Mouse (Mus musculus) kidney, adult 2 months (tissue): ENCODE measurements around the gene Setd1a. TPM values are rescaled to one million over a fixed set of nuclear protein-coding genes. Genes with fewer than 3 reads are reported as not detected.

Source experiments
- DNase-seq: peaks from one replicate; pipeline ENCODE4 v3.0.0; 2021
- H3K27ac ChIP-seq: fragments of 200-500 bp; 2 replicates; pipeline ENCODE4 v1.5.1; 2012; ENCODE audit warnings: low read depth, low read length, control low read depth, inconsistent platforms; ENCODE audit not compliant: insufficient read depth
- H3K27me3 ChIP-seq: fragments of 200-500 bp; replicated peaks from 2 replicates; pipeline ENCODE4 v1.6.1; 2012; ENCODE audit warnings: mild to moderate bottlenecking, moderate library complexity, low read length, inconsistent platforms; ENCODE audit not compliant: control insufficient read depth, insufficient read depth
- H3K36me3 ChIP-seq: fragments of 200-500 bp; 2 replicates; pipeline ENCODE4 v1.6.1; 2012; ENCODE audit warnings: mild to moderate bottlenecking, moderate library complexity, low read length, inconsistent platforms; ENCODE audit not compliant: control insufficient read depth, insufficient read depth
- H3K4me1 ChIP-seq: fragments of 200-500 bp; 2 replicates; pipeline ENCODE4 v1.6.1; 2011; ENCODE audit warnings: low read length; ENCODE audit not compliant: control insufficient read depth, insufficient read depth
- H3K4me3 ChIP-seq: fragments of 200-500 bp; 2 replicates; pipeline ENCODE4 v1.5.1; 2011; ENCODE audit warnings: mild to moderate bottlenecking, low read depth, low read length, control low read depth; ENCODE audit not compliant: insufficient read depth
- CTCF ChIP-seq: fragments of 200-500 bp; conservative IDR thresholded peaks from 2 replicates; pipeline ENCODE4 v1.5.1; 2011; ENCODE audit warnings: low read depth, mild to moderate bottlenecking, control low read depth, low read length, moderate library complexity, mixed read lengths; ENCODE audit not compliant: insufficient read depth, insufficient read length
- POLR2A ChIP-seq: fragments of 200-500 bp; IDR thresholded peaks from one replicate; pipeline ENCODE4 v1.6.1; 2011; ENCODE audit warnings: low read depth, low read length, control low read depth
- WGBS: fragments of 180-500 bp; shearing (Covaris S2); methylation state at CpG from one replicate; pipeline ENCODE4 v1.1.7; 2018; 5-methylcytosine and 5-hydroxymethylcytosine counted together
- polyA plus RNA-seq: library from polyadenylated mRNA; depleted of rRNA; stranded (reverse); fragments of >200 nt; gene quantifications from 2 replicates; pipeline ENCODE4 v1.2.3, GENCODE M21; 2012

The Setd1a gene
- polyA plus RNA-seq, 1 experiment, result 10.9 TPM

DNA sequence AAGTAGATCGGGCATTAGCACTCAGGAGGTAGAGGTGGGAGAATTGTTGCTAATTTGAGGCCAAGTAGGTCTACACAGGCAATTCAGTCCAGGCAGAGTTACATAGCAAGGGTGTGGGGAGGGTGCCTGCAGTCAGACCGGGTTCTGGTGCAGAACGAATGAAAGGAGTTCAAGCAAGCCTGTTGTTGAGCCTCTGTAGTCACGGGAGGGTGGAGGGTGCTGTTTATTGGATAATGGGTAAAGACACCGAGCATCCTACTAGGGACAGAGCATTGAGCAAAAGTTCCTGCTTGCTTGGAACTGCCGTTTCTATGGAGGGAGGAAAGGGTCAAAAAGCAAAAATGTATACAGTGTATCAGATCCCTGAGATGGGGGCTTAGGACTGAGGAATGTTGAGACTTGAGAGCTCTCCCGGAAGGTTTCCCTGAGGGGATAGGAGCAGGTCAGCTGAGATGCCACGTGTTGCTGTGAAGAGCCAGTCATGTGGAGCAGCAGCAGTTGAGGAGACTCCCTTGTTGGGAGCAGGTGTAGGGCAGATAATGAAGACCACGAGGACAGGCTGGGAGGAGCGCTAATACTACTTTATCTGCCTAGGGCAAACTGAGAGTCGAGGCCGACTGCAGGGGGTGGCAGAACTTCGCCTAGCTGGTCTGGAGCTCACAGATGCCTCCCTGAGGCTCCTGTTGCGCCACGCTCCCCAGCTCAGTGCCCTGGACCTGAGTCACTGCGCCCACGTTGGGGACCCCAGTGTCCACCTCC lies 9.4 kb upstream of the Setd1a start:
- Histone ChIP-seq H3K36me3 (no peaks in the 10 kb centered on the region), H3K27ac (no peak overlapping the region), H3K4me1 (peaks cover 6% of the 10 kb centered on the region; the same call in 1 of the 2 replicates), H3K4me3 (no peak overlapping the region), H3K27me3 (no peaks in the 10 kb centered on the region)
- TF ChIP-seq POLR2A, result no peak
- TF ChIP-seq CTCF, result no peak
- WGBS, result 74% methylated on average over 17 of the region's 17 CpGs
- DNase-seq, result no peak

DNA sequence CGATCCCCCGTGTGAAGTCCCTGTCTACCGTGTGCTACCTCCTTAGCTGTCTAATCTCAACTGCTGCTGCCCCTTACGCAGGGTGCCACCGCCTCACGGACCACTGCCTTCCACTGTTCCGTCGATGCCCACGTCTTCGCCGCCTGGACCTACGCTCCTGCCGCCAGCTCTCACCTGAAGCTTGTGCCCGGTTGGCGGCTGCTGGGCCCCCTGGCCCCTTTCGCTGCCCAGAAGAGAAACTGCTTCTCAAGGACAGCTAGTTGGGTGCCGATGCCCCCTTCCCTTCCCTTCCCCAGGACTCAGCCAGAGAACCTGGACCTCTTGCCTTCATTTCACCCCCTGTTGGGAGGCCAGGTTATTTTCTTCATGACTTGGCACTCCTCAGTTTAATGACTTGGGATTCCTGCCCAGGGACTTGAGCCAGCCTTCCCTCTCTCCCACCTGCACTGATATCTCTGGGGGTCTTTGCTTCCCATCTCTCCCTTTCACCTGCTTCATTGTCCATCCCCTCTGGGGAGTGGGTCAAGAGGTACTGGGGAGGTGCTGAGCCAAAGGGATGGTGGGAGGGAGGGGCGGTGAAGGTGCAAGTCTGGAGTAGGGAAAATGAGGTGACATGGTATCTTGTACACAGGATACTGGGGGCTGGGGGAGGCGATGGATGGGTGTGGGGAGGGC lies 8.7 kb upstream of the Setd1a start:
- WGBS, result 93% methylated on average over 19 of the region's 19 CpGs

DNA sequence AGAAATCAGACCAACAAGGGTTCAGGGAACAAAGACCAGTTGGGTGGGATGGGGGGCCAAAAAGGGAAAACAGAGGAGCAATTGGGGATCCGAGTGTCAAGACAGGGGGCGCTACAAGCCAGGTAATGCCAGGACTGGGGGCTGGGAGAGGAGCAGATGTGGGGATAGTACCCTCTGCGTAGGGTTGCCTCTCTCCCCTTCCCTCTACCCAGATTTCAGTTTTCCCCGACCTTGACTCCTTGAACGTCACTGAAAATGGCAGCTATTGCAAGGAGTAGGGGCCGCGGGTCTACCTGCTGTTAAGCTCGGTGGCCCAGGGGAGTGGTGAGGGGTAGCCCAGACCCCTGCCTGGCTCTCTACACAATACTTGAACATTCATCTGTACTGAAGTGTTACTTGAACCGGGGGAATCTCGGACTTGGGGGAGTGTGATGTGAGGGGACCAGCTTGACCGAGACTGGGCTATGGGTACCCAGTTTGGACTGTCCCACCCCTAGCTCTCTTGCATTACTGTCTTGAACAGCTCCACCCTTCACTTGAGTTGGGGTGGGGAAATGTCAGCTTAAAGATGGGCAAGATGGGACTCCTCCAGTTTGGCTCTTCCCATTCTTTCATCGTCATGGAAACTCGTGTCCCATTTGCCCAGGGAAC lies 8.0 kb upstream of the Setd1a start:
- Histone ChIP-seq H3K27me3 (no peaks in the 10 kb centered on the region), H3K36me3 (no peaks in the 10 kb centered on the region), H3K4me1 (peaks cover 6% of the 10 kb centered on the region; the same call in 1 of the 2 replicates), H3K4me3 (no peak overlapping the region), H3K27ac (no peak overlapping the region)
- TF ChIP-seq POLR2A (no peak), CTCF (peak; percentile 25; the same call in 1 of the 2 replicates)
- peak; percentile 16 for DNase-seq
- 63% methylated on average over 13 of the region's 13 CpGs for WGBS

More for the DNA sequence above, 8.7 kb upstream of the Setd1a start:
- no peak for DNase-seq
- peaks cover 6% of the 10 kb centered on the region; the same call in 1 of the 2 replicates for H3K4me1 ChIP-seq
- no peaks in the 10 kb centered on the region for H3K36me3 ChIP-seq
- no peaks in the 10 kb centered on the region for H3K27me3 ChIP-seq
- H3K4me3 ChIP-seq, result no peak overlapping the region
- no peak overlapping the region for H3K27ac ChIP-seq
- TF ChIP-seq POLR2A (no peak), CTCF (no peak)

DNA sequence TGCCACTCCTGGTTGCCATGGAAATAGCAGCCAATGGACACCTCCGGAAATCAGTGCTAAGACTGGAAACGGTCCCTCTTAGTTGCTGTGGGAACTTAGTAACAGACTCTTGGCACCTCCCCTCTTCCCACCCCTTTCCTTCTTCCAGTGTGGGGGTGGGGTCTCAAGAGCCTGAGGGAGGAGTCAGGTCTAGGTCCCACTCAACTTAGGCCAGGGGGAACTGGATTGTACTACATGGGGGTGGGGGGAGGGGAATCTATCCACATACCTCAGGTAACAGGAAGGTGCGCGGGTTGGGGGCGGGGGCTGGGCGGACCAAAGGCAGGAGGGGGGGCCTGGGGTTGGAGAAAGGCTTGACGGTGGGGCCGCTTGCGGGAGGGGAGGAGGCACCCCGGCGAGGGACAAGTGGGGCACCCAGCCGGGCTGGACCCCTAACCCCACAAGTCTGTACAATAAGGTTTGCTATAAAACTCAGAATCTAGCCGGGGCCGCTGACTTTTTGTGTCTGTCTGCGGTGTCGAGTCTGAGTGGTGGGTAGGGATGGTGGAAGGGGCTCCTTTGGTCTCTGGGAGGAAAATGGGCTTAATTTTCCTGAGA lies 7.4 kb upstream of the Setd1a start:
- Histone ChIP-seq H3K4me3 (peak overlapping the region; percentile 95), H3K4me1 (peaks cover 6% of the 10 kb centered on the region; the same call in 1 of the 2 replicates), H3K36me3 (no peaks in the 10 kb centered on the region), H3K27me3 (no peaks in the 10 kb centered on the region), H3K27ac (peak overlapping the region; percentile 83)
- peak; percentile 99 for DNase-seq
- TF ChIP-seq CTCF, result no peak
- 1% methylated on average over 16 of the region's 16 CpGs for WGBS

DNA sequence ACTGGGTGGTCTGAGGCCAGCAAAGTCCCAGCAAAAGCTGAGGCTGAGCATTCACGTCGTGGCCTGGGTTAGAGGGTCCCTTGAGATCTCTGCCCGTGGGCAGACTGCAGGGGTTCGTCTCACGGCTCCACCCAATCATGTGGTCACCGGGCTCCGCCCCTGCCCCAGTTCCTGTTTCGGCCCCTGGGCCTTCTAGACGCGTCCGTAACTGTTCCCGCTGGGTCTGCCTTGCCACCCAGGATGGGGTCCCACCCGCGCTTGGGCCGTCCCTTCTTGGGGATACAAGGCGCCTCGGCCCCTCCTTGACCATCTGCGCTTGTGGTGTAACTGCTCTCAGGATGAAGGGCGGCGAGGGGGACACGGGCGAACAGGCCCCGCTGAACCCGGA lies 6.8 kb upstream of the Setd1a start, which contains the start of gene Orai3:
Gene Orai3 (plus strand): TSS at position 165 of the 388 bp plus-strand sequence.
- WGBS, result 1% methylated on average over 24 of the region's 24 CpGs
- Histone ChIP-seq H3K27ac (peak within 1 kb of the TSS; percentile 83), H3K36me3 (no peaks in the 10 kb centered on the region), H3K27me3 (no peaks in the 10 kb centered on the region), H3K4me1 (peaks cover 6% of the 10 kb centered on the region; the same call in 1 of the 2 replicates), H3K4me3 (peak within 1 kb of the TSS; percentile 95)
- DNase-seq, result peak; percentile 94
- TF ChIP-seq POLR2A (peak; percentile 87), CTCF (no peak)

DNA sequence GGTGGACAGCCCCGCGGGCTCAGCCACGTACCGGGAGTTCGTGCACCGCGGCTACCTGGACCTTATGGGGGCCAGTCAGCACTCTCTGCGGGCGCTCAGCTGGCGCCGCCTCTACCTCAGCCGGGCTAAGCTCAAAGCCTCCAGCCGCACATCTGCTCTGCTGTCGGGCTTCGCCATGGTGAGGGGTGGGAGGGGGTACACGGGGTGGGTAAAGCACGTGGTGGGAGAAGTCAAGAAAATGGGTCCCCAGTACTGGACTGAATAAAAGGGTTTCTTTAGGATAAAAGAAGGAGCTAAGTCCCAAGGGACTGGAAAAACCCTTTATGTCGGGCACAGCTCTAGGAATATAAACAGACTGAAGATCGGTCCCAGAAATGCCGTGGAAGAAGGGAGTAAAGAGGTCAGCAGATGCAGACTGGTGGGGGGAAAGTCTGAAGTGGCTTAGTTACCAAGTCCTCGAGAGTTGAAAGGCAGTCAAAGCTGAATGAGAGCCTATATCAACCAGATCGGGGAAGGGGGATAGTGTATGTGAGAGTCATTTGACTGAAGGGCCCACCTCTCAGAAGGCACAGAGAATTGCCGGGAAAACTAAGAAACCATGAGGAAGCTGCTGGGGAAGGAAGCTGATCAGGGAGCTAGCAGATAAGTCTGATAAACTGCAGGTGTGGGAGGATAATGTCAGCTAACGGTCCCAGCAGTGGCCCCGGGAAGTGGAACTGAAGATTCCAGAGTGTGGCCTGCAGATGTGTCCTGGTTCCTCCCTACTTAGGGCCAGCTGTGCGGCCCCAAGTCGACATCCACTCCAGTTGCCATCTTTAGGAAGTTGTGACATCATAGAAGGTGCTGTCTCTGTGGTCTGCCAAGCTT lies 6.2 kb upstream of the Setd1a start:
- no peaks in the 10 kb centered on the region for H3K27me3 ChIP-seq
- peak overlapping the region; percentile 95 for H3K4me3 ChIP-seq
- WGBS, result 3% methylated on average over 27 of the region's 27 CpGs
- TF ChIP-seq POLR2A, result no peak
- no peak for TF ChIP-seq CTCF
- peak overlapping the region; percentile 83 for H3K27ac ChIP-seq
- peaks cover 6% of the 10 kb centered on the region; the same call in 1 of the 2 replicates for H3K4me1 ChIP-seq
- H3K36me3 ChIP-seq, result no peaks in the 10 kb centered on the region
- DNase-seq, result peak; percentile 19
